Mouse (Mus musculus): Measurements from ENCODE around the gene Cacna1e.

The Cacna1e gene

DNA sequence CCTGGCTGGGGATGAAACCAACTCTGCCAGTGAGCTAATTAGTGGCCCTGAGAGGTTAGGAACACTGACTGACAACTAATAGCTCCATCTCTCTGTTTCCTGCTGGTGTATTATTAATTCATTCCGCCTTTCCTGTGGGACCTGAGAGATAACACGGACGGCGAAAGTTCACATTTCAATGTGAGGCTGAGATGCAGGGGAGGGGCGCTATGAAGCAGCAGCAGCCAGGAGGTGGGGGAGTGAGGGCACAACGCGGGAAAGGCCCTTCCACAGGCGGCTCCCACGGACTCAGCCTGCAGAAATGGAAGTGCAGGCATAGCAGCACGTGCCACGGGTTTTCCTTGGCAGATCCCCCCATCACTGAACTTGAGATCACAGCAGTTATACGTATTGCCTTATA, 99.4 kb downstream of the Cacna1e start:
- no peak for DNase-seq (ENCODE audit: low read depth, low spot score)

- DNase-seq (ENCODE audit: low read depth, low spot score): no peak
Measured at GRCm38 (mm10) chr1:154783521-154783920, 100.8 kb downstream of the Cacna1e start.

- no peak for DNase-seq (ENCODE audit: low read depth, low spot score)
Measured at GRCm38 (mm10) chr1:154779908-154780514, 104.3 kb downstream of the Cacna1e start.

- DNase-seq (ENCODE audit: low read depth, low spot score): no peak
Measured at GRCm38 (mm10) chr1:154776344-154776743, 108.0 kb downstream of the Cacna1e start.

DNA sequence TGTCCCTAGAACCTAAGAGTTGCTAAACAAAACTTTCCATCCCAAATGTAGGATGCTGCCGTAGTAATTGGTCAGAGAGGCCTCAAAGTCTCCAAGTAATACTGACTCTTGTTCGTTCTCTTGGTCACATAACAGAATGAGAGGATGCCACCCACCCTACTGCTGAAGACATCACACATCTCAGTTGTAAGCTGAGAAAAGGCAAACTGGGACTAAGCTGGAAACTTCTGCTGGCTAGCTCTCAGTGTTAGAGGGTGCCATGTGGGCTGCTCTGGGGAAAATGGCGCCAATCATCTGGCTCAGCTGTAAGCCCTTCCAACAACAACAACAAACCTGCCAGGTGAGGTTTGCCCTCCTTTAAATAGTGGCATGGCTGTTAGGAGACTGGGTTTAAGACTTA, 109.8 kb downstream of the Cacna1e start:
- DNase-seq (ENCODE audit: low read depth, low spot score): no peak

DNA sequence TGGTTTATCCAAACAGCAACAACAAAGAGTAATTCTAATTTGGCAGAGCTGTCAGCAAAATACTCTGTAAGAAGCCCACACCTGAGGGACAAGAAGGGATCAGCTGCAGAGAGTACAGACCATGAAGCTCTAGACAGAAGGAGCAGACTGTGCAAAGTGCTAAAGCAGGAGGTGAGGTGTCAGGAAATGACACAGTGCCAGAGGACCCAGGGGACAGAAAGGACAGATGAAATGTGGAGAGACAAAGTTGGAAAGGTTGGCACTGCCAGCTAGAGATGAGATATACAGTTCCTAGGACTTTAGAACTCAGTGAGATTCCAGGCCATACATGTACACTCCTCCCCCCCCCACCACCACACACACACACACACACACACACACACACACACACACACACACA, 113.2 kb downstream of the Cacna1e start:
- DNase-seq (ENCODE audit: low read depth, low spot score): no peak

DNA sequence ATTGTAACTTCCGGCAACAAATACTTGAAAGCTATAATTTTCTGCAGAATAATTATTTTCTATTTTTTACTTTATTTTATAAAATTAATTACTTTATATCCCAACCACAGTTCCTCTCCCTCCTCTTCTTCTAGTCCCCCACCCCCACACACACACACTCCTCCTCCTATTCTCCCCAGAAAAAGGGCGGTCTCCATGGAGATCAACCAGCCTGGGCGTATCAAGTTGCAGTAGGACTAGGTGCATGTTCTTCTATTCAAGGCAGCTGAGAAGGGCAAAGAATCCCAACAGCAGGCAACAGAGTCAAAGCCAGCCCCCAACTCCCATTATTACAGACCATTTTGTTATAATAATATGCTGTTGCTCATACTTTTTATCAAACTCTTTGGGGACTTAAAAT, 113.8 kb downstream of the Cacna1e start:
- no peak for DNase-seq (ENCODE audit: low read depth, low spot score)

DNA sequence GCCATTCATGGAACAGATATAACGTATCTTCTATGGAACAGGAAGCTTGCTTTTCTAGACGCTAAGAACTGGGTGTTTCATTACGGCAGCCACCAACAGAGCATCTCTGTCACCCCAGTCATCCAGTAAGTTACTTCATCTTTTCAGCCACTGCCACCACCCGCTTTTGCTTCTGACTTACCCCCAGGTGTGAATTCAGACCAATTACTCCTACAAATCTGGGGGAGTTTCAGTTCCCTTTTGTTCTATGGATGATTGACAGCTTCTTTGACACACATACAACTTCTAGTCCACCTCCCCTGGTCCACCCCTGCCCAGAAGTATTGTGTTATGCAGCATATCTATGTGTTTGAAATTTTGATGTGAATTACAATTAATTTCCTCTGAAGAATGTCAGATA, 121.2 kb downstream of the Cacna1e start:
- DNase-seq (ENCODE audit: low read depth, low spot score): no peak

DNA sequence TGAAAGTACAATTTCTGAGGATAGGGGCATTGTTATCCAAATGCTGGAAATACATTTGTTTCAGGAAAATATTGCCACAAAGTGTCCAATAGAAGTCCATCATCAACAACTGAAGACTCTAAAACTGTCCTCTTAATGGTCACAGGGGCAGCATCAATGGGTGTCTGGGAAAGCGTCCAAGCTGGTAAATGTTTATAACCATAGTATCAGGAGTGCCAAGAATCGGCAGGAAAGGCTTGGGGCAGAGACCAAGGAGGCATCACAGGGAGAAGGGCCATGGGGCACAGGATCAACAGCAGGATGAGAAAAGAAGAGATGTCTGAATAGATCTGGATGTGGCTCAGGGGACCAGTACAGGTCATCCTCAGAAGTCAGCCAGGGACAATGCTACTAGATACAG, 132.2 kb downstream of the Cacna1e start:
- no peak for DNase-seq (ENCODE audit: low read depth, low spot score)

DNA sequence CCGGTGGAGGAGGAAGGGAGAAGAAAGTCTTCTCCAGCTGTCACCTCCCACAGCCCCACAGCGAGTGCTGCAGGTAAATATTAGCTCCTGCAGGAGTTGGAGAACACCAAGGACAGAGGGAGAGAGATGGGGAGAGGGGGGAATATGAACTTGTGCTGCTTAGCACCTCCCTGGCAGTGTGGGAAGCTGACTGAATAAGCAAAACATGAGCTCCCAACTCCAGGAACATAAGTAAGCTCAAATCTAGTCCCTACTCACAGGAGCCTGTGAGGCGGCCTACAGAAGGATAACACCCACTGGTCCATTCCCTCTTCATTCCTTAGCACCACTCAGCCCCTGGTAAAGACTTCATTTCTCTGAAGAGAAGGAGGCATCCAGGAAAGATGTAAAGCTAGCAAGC, 135.8 kb downstream of the Cacna1e start:
- no peak for DNase-seq (ENCODE audit: low read depth, low spot score)

- DNase-seq (ENCODE audit: low read depth, low spot score): no peak
Measured at GRCm38 (mm10) chr1:154745241-154745640, 139.1 kb downstream of the Cacna1e start.

- no peak for DNase-seq (ENCODE audit: low read depth, low spot score)
Measured at GRCm38 (mm10) chr1:154730411-154730961, 153.8 kb downstream of the Cacna1e start.

GRCm38 (mm10) chr1:154729269-154729980, 154.9 kb downstream of the Cacna1e start:
- DNase-seq (ENCODE audit: low read depth, low spot score): peak; percentile 46

DNA sequence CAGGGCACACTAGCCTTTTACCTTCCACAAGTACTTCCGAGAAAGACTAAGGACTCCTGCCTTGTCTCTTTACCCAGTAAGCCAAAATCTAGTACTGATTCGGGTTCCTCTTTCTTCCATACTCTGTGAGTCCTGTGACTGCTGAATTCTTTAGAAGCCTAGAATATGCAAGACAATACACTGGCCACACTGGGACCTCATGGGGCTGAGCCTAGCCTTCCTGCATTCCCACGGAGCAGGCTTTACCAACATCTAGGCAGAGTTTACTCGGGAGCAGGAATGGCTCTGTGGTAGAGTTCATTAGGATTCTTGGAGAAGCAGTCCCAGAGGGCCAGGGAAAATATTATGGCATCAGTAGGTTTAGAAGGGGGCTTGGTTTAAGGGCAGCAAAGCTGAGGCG, 155.6 kb downstream of the Cacna1e start:
- no peak for DNase-seq (ENCODE audit: low read depth, low spot score)

GRCm38 (mm10) chr1:154727696-154728095, 156.6 kb downstream of the Cacna1e start:
- no peak for DNase-seq (ENCODE audit: low read depth, low spot score)

- no peak for DNase-seq (ENCODE audit: low read depth, low spot score)
Measured at GRCm38 (mm10) chr1:154726361-154727161, 157.7 kb downstream of the Cacna1e start.

- no peak for DNase-seq (ENCODE audit: low read depth, low spot score)
Measured at GRCm38 (mm10) chr1:154725356-154726320, 158.7 kb downstream of the Cacna1e start.

- no peak for DNase-seq (ENCODE audit: low read depth, low spot score)
Measured at GRCm38 (mm10) chr1:154723537-154724286, 160.6 kb downstream of the Cacna1e start.

- no peak for DNase-seq (ENCODE audit: low read depth, low spot score)
Measured at GRCm38 (mm10) chr1:154723078-154723477, 161.2 kb downstream of the Cacna1e start.

DNA sequence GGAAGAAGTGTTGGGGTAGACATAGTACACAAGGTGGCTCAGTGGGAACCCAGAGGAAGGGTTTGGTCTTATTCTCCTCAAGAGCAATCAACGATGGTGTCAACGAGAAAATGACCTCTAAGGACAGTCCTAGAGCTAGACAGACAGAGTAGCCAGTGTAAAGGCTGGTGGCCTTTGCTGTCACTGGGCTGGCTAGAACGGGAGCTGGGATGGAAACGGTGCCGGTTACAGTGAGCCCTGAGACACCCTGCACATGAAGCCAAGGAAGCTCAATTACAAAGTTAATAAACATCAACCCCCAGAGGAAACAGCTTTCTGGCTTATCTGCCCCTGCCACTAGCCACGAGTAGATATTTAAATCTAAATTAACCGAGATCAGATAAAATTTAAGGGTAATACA, 168.7 kb downstream of the Cacna1e start:
- no peak for DNase-seq (ENCODE audit: low read depth, low spot score)

Measured in WW6 (cell line).